Mouse (Mus musculus): ENCODE results near the gene Spata32. TPM values are rescaled to one million over a fixed set of nuclear protein-coding genes. Genes with fewer than 3 reads are reported as not detected.

The Spata32 gene
- polyA plus RNA-seq (2015; fragmentation: Nextera tagmentation; extraction: Ambion mirVana), result not detected in 2 replicates

GRCm38 (mm10) chr11:103217790-103218516, at the start of gene Spata32:
TSS of gene Spata32 (minus strand) at chr11:103218432.

GRCm38 (mm10) chr11:103267346-103268219, 49.4 kb upstream of the Spata32 start, which contains the start of gene Map3k14:
TSS of gene Map3k14 (minus strand) at chr11:103267472.

GRCm38 (mm10) chr11:103208458-103208857, 9.8 kb downstream of the Spata32 start, which contains the start of gene 1700023F06Rik:
TSS of gene 1700023F06Rik (minus strand) at chr11:103208558.

GRCm38 (mm10) chr11:103170494-103171285, 47.5 kb downstream of the Spata32 start, which contains the start of gene Fmnl1:
TSS of gene Fmnl1 (plus strand) at chr11:103171107.

Other genes starting within 250 kb of the Spata32 start
- 47.9 and 49.5 TPM in 2 replicates for gene Nmt1, start 190.2 kb downstream of the Spata32 start, polyA plus RNA-seq (2015; fragmentation: Nextera tagmentation; extraction: Ambion mirVana)
- 56.8 and 60.1 TPM in 2 replicates for gene Dcakd, start 190.1 kb downstream of the Spata32 start, polyA plus RNA-seq (2015; fragmentation: Nextera tagmentation; extraction: Ambion mirVana)
- 5.7 TPM in 2 replicates for gene Plcd3, start 116.8 kb downstream of the Spata32 start, polyA plus RNA-seq (2015; fragmentation: Nextera tagmentation; extraction: Ambion mirVana)
- gene Acbd4, start 116.8 kb downstream of the Spata32 start, polyA plus RNA-seq (2015; fragmentation: Nextera tagmentation; extraction: Ambion mirVana), result 41.3 and 42.1 TPM in 2 replicates
- gene Hexim1, start 102.2 kb downstream of the Spata32 start, polyA plus RNA-seq (2015; fragmentation: Nextera tagmentation; extraction: Ambion mirVana), result 3.0 and 3.5 TPM in 2 replicates
- 3.6 and 4.6 TPM in 2 replicates for gene Hexim2, start 86.0 kb downstream of the Spata32 start, polyA plus RNA-seq (2015; fragmentation: Nextera tagmentation; extraction: Ambion mirVana)
- 1.3 and 3.3 TPM in 2 replicates for gene Fmnl1, start 47.3 kb downstream of the Spata32 start, polyA plus RNA-seq (2015; fragmentation: Nextera tagmentation; extraction: Ambion mirVana)
- 1.4 and 1.6 TPM in 2 replicates for gene 1700023F06Rik, start 9.9 kb downstream of the Spata32 start, polyA plus RNA-seq (2015; fragmentation: Nextera tagmentation; extraction: Ambion mirVana)
- gene Map3k14, start 49.0 kb upstream of the Spata32 start, polyA plus RNA-seq (2015; fragmentation: Nextera tagmentation; extraction: Ambion mirVana), result 3.5 and 3.6 TPM in 2 replicates
- 10.2 and 10.4 TPM in 2 replicates for gene Arhgap27, start 145.3 kb upstream of the Spata32 start, polyA plus RNA-seq (2015; fragmentation: Nextera tagmentation; extraction: Ambion mirVana)
- 5.3 and 5.9 TPM in 2 replicates for gene Plekhm1, start 194.3 kb upstream of the Spata32 start, polyA plus RNA-seq (2015; fragmentation: Nextera tagmentation; extraction: Ambion mirVana)

Measured in urinary bladder, postnatal 0 days (tissue).